Mouse (Mus musculus): Measurements from ENCODE around the gene Ublcp1.

DNA sequence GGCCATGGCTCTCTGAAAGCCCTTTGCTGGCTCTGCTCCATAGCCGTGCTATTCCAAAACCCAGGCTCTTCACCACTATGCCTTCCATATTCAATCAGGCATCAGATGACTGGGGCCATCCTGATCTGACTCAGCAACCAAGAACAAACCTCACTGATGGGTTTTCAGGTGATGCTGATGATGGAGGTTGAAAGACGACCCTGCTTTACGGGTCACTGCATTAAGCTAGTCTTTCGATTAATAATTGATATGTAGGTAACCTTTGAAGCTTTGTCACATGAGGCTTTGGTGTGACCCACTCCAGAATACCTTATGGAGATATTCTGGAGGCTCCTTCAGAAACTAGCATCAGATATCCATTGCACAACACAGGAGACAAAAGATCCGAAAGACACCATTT lies 63.8 kb downstream of the Ublcp1 start:
- no peak for TF ChIP-seq CTCF (IDR thresholded peaks at IDR 0.05; ENCODE audit: borderline replicate concordance, insufficient read depth, low read depth, low read length)
- TF ChIP-seq POLR2A (IDR thresholded peaks at IDR 0.05; ENCODE audit: borderline replicate concordance, insufficient read depth, low read length): no peak

Measured in cerebellum, adult 2 months (tissue).